Mouse (Mus musculus): ENCODE data around the gene Lrp5. TPM values are rescaled to one million over a fixed set of nuclear protein-coding genes. Genes with fewer than 3 reads are reported as not detected.

The Lrp5 gene
- total RNA-seq, 1 experiment from 2014 or later, result 97.9 TPM

DNA sequence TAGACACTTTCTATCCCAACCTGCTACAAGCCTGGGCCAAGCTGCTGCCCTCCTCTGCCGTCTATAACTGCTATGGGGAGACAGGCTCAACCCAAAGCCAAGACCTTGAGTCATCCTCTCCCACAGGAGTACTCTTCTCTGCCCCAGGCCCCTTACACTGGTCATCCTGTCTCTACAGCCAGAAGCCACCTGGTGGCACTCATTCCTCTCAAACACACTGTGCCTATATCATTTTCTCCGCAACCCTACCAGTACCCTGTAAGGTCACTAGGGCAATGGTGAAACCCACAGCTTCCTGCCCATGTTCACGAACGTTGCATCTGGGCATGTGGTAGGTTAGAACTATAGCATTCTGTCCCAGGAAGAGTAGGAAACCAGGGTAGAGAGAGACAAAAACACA, 31.4 kb downstream of the Lrp5 start:
- DNase-seq, result no peak

DNA sequence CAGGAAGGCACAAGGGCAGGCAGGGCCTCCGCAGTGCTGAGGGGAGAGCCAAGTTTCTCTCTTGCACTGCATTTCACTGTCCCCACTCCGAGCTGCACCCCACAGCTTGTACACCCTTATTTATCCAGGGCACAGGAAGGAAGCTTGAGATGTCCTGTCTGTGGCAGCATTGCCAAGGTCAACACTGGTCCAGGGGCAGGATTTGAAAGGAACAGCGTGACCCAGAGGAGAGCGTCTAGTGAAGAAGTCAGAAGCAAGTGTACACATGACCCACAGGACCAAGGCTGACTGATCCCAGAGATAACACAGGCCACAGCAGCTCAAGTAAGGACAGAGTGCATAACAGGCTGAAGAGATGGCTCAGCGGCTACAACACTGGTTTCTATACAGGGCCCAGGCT, 32.3 kb downstream of the Lrp5 start:
- DNase-seq, result no peak

GRCm38 (mm10) chr19:3653508-3653907, 32.9 kb downstream of the Lrp5 start:
- no peak for DNase-seq

DNA sequence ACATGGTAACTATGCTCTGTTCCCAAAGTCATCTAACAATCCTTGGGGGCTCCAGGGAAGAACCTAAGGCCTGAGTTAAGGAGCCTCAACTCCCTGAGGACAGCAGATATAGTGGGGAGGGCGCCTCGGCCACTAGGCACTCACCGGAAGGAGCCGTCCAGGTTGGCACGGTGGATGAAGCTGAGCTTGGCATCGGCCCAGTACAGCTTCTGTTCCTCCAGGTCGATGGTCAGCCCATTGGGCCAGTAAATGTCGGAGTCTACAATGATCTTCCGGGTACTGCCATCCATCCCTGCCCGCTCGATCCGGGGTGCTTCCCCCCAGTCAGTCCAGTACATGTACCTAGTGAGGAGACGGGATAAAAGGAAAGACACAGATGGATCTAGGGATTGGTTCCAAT, 34.4 kb downstream of the Lrp5 start:
- no peak for DNase-seq

- no peak for DNase-seq
Observed at GRCm38 (mm10) chr19:3651220-3651619, 35.1 kb downstream of the Lrp5 start.

DNA sequence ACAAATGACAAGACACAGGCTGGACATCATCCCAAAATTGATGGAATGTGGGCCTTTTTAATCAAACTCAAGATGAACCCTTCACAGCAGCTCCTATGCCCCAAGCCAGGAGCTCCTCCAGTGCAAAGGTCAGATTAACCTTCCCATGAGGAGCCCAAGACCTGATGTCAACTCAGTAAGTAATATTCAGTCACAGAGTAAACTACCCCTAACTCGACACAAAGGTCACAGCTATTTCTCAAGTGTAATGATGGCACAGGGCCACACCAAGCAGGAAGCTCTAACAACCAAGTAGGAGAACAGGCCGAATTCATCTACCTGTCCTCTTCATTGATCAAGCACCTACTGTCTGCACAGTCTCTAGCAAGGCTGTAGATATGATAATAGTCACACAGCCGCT, 35.9 kb downstream of the Lrp5 start:
- no peak for DNase-seq

GRCm38 (mm10) chr19:3648830-3649450, 37.4 kb downstream of the Lrp5 start:
- no peak for DNase-seq

DNA sequence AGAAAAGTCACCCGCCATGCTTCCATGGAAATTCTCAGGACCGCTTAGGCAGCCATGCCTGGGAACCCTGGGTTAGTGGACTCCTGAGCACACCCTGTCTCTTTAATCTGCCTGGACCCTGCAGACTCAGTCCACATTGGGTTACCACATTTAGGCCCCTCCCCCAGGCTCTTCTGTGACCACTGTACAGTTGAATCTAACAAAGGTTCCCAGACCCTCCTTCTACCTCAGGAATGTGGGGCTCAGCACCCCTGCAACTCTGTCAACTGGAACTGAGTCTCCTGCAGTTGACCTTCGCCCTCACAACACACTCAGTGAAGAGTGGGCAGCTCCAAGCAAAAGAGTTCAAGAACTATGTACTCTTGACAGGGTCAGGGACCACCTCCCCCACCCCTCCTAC, 38.4 kb downstream of the Lrp5 start:
- no peak for DNase-seq

DNA sequence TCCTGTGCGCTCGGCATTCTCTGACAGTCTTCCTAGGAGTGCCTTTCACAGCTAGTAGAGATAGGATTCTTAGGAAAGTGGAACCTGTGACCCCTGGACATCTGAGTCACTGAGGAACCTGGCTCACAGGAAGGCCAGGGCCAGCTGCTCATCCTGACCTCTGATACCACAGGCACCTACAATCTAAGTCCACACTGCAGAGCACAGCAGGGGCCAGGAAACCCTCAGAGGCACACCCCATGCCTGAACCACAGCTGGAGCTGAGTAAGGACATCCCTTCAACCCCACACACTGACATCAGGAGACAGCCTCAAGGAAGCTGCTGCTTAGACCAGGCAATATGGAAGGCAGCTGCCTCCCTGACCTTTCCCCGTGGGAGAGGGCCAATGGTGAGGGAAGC, 40.6 kb downstream of the Lrp5 start:
- no peak for DNase-seq

DNA sequence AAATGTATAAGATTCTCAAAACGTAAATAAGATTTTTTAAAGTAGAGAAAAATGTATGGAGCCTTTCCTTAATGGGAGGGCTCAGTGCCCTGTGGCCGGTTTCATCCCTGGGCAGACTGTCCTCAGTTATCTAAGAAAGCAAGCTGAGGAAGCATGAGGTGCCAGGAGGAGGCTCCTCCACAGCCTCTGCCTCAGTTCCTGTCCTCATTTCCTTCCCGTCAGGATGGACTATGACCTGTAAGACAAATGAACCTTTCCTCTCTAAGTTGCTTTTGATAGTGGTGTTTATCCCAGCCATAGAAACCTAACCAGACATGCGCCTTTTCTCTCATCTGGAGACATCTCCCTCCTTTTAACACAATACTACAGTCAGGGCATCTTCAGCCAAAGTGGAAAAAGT, 41.0 kb downstream of the Lrp5 start:
- DNase-seq, result no peak

GRCm38 (mm10) chr19:3639561-3639960, 46.8 kb downstream of the Lrp5 start:
- DNase-seq, result no peak

GRCm38 (mm10) chr19:3638698-3639097, 47.7 kb downstream of the Lrp5 start:
- peak; percentile 73 for DNase-seq

DNA sequence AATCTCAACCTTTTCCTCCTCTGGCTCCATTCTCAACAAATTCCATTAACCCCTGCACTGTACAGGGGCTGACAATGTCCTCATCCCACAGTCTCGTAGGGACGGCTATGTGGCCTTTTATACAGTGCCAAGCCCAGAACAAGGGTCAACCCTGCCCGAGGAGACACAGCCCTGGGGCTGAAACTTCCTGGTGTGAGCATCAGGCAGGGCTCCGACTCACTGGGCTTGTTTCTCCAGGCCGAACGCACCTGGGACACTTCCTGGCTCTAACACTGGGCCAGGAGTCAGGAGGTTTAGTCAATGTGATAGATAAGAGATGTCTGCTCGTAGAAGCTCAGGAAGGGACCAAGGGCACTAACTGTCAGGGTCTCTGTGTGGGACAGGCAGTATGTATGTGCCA, 54.3 kb downstream of the Lrp5 start:
- no peak for DNase-seq

GRCm38 (mm10) chr19:3631431-3631830, 54.9 kb downstream of the Lrp5 start:
- peak; percentile 62 for DNase-seq

GRCm38 (mm10) chr19:3630486-3630885, 55.9 kb downstream of the Lrp5 start:
- no peak for DNase-seq

DNA sequence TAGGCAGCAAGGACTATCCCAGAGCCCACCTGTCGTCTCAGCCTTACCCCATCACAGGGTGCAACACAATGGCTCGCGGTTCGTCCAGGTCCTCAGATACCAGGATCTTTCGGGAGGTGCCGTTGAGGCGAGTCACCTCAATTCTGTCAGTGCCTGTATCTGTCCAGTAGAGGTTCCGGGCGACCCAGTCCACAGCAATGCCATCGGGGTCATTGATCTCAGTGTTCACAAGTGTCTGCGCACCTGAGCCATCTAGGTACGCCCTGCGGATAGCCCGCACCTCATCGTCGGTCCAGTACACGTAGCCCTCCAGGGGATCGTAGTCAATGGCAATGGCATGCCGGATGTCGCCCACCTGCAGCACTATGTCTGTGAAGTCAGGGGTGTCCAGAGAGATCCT, 56.3 kb downstream of the Lrp5 start:
- no peak for DNase-seq

DNA sequence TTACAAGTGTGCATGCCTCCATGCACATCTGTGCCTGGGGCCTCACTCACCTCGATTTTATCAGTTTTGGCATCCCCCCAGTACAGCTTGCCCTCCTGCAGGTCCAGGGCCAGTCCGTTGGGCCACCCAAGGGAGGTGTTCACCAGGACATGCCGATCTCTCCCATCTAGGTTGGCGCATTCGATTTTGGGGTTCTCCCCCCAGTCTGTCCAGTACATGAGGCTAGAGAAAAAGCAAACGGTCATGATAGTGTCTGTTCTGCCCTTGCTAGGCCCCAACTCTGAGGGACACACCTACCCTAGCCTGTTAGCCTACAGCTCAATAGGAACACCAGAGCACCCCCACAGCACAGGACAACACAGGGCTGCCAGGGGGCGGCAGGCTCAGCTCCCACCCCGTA, 58.1 kb downstream of the Lrp5 start:
- DNase-seq, result no peak

DNA sequence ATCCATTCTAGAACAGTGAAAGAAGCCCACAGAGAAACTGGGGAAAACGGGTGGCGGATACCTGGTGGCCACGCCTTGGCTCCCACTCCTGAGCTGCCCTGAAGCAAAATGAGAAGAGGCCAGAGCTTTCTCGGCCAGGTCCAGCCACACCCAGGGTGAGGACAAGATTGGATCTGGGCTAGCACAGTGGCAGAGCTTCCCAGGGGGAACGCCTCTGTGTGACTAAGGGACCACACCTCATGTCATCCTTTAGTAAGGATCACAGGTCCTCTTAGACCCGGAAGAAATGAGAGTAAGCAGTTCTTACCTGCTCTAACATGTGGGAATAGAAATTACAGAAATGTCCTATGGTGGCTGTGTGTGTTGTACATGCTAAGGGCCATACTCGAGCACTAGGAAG, 61.3 kb downstream of the Lrp5 start:
- no peak for DNase-seq

DNA sequence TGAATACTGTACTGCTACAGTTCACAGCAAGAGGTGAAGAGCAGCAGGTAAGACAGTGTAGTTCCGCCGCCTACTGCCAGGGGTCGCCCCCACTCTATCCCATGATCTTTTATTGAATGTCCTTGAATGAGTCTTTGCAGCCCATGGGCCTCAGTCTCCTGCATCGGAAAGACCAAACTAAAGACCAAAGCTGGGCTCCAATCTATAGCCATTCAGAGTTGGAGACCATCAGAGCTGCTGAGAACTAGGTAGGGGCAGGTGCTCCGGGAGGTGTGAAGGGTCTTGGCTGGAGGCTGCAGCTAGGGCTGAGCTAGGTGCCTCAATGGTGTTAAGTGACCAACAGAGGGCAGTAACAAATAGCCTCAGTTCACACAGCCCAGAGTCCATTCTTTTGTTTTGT, 62.5 kb downstream of the Lrp5 start:
- peak; percentile 64 for DNase-seq

DNA sequence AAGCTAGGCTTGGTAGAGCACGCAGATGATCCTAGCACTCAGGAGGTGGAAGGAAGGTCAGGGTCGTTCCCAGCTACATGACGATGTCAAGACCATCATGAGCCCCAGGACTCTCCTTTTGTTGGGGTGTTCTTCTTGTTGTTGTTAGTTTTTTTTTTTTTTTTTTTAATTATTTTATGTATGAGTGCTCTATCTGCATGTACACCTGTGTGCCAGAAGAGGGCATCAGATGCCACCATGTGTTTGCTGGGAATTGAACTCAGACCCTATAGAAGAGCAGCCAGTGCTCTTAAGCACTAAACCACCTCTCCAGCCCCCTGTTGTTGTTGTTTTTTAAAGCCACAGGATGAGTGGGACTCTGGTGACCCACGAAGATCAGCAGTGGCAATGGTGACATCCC, 63.1 kb downstream of the Lrp5 start:
- DNase-seq, result no peak

GRCm38 (mm10) chr19:3620871-3621270, 65.5 kb downstream of the Lrp5 start:
- no peak for DNase-seq

DNA sequence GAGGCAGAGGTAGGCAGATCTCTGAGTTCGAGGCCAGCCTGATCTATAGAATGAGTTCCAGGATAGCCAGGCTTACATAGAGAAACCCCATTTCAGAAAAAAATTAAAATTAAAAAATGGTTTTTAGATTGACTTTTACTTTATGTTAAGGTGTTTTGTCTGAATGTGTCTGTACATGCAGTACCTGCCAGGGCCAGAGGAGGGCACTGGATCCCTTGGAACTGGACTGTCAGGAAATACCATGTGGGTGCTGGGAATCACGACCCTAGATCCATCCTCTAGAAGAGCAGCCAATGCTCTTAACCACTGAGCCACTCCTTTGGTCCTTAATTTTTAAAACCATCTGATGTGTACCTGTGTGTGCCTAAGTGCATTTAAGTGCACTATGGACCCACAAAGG, 67.0 kb downstream of the Lrp5 start:
- DNase-seq, result no peak

DNA sequence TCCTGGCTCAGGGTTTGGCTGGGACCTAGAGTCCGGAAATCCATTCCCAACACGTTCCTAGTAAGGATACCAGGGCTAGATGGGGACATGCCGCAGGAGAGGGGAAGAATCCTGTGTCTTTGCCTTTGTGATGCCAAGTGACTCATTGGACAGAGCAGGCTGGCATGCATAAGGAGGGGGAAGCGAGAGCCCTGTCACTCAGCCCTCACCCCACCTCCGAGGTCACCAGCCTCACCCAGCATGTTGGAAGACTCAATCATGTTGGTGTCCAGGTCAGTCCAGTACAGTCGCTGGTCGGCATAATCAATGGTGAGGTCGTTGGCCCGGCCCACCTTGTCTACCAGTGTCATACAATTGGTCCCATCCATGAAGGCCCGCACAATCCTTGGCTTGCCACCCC, 72.4 kb downstream of the Lrp5 start:
- DNase-seq, result peak; percentile 45

GRCm38 (mm10) chr19:3612534-3613273, 73.7 kb downstream of the Lrp5 start:
- no peak for DNase-seq
